Mouse (Mus musculus) CH12.LX (cell line): ENCODE results near the gene Steap3.

ENCODE experiments used
- CHD2 ChIP-seq: IDR thresholded peaks from 2 replicates; pipeline ENCODE4 v1.6.1; 2011; ENCODE audit warnings: low read length, improper control_type of control experiment
- CTCF ChIP-seq, 2 experiments: IDR thresholded peaks in 1 of 2; conservative IDR thresholded peaks in 1 of 2; 2 replicates each; pipeline ENCODE4 v1.5.1; 2011 to 2012; ENCODE audit warnings: low read depth in 2 of 2, low read length in 2 of 2, improper control_type of control experiment in 1 of 2, inconsistent platforms in 1 of 2, mild to moderate bottlenecking in 1 of 2, moderate library complexity in 1 of 2
- EP300 ChIP-seq: IDR thresholded peaks from 2 replicates; pipeline ENCODE4 v1.6.1; 2011; ENCODE audit warnings: low read length, improper control_type of control experiment
- KAT2A ChIP-seq: IDR thresholded peaks from 2 replicates; pipeline ENCODE4 v1.6.1; 2012; ENCODE audit warnings: low read length, improper control_type of control experiment, inconsistent platforms; ENCODE audit not compliant: insufficient replicate concordance
- MYC ChIP-seq: IDR thresholded peaks from 2 replicates; pipeline ENCODE4 v1.6.1; 2011; ENCODE audit warnings: low read depth, mild to moderate bottlenecking, improper control_type of control experiment, low read length
- POLR2A ChIP-seq: IDR thresholded peaks from 2 replicates; pipeline ENCODE4 v1.6.1; 2011; ENCODE audit warnings: low read depth, mild to moderate bottlenecking, improper control_type of control experiment, low read length
- SMC3 ChIP-seq: IDR thresholded peaks from 2 replicates; pipeline ENCODE4 v1.6.1; 2011; ENCODE audit warnings: low read depth, low read length, improper control_type of control experiment
- TBP ChIP-seq: conservative IDR thresholded peaks from 2 replicates; pipeline ENCODE4 v1.6.1; 2011; ENCODE audit warnings: low read depth, low read length, improper control_type of control experiment
- USF1 ChIP-seq: IDR thresholded peaks from 2 replicates; pipeline ENCODE4 v1.6.1; 2014; ENCODE audit warnings: low read depth, mild to moderate bottlenecking, inconsistent platforms, low read length, improper control_type of control experiment
- ZKSCAN1 ChIP-seq: IDR thresholded peaks from 2 replicates; pipeline ENCODE4 v1.6.1; 2012; ENCODE audit warnings: low read depth, inconsistent platforms, low read length, improper control_type of control experiment, borderline replicate concordance
- ZMIZ1 ChIP-seq: IDR thresholded peaks from 2 replicates; pipeline ENCODE4 v1.6.1; 2012; ENCODE audit warnings: low read depth, mild to moderate bottlenecking, inconsistent platforms, low read length, improper control_type of control experiment

DNA sequence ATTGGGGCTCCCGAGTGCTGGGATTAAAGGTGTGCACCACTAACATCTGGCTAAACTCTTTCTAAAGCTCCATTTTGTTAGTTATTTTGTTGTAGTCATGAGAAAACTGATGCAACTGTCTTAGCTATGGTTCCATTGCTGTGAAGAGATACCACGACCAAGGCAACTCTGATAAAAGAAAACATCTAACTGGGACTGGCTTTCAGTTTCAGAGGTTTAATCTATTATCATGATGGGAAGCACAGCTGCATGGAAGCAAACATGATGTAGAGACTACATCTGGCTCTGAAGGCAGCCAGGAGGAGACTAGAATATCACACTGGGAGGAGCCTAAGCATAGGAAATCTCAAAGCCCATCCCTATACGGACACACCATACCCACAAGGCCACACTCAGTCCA, 19.2 kb upstream of the Steap3 start:
- TF ChIP-seq CTCF (conservative IDR thresholded peaks at IDR 0.05 in 1 of 2, IDR thresholded peaks at IDR 0.05 in 1 of 2; ENCODE audit: low read depth in 2 of 2, low read length in 2 of 2) (no peak), CHD2 (no peak), KAT2A (no peak), MYC (no peak), SMC3 (no peak), TBP (no peak), POLR2A (no peak), USF1 (no peak), ZKSCAN1 (no peak), ZMIZ1 (no peak), EP300 (no peak)
